Mouse (Mus musculus): ENCODE data around the gene Igsf6.
"Not testable (repeated sequence)": the region's sequence is repeated elsewhere in the genome, so short reads cannot be mapped to it uniquely, and the experiment has no call there.

Gene Igsf6

DNA sequence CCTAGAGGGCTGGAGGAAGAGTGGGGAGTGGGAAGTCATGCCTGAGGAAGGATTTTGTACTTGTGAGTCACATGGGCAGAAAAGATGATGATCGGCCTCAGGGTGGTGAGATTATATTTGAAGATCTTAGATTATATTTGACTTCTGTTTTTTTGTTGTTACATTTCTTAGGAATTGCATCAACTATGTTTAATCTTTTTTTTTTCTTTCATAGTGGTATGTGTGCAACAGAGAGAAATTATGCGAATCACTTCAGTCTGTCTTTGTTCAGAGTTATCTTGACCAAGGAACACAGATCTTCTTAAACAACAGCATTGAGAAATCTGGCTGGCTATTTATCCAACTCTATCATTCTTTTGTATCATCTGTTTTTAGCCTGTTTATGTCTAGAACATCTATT, 26.7 kb downstream of the Igsf6 start:
- no peak for DNase-seq

DNA sequence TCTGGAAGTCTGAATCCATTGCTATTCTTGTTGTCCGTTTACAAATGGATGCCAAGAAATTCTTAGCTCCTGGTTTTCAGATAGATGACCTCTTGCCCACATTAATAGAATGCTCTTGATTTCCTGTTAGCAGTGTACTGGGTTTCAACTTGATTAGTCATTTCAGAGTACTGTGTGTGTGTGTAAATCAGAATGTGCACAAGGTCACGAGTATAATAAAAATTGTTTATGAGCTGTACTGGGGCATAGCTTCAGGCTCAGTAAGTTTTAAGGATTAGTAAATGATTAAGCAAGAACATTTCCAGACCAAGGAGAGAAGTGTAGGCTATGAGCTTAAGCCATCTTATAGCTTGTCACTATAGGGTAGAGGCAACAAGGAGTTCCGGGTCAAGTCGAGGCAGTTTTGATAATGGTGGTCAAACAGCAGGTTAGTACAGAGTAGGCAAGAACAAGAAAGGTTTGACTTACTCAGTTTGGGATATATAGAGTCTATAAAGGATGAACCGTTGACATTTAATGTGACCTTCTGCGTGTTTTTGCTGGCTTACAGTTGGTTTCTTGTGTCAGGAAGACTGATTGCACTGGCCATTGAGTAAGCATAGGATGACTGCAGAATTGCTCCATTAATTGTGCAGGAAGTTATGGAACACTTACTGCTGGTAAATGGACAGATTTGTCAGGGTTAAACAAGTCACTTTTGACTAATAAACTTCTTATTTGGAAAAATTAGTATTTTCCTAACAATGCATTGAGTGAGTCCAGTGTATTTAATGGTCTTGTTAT, 28.5 kb downstream of the Igsf6 start:
- no peak for DNase-seq

- DNase-seq = no peak
These were observed 30.1 kb downstream of the Igsf6 start for GRCm38 (mm10) chr7:121044251-121044650.

DNA sequence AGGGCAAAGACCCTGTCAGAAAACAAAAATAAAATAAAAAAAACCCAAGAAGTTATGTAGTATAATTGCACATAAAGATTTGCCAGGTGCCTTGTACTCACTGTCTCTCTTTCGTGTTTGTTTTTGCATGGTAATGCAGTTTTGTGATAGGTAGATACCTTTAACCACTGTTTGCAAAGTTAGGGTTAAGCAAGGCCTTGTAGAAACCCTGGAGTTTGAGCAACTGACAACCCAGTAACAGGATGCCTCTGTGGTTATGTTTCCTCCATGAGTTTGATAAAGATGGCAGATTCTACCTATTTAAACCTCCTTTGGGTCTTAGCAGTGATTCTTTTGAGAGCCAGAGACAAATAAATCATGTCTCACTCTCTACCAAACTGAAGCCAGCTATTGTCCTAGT, 30.9 kb downstream of the Igsf6 start:
- DNase-seq = no peak

DNA sequence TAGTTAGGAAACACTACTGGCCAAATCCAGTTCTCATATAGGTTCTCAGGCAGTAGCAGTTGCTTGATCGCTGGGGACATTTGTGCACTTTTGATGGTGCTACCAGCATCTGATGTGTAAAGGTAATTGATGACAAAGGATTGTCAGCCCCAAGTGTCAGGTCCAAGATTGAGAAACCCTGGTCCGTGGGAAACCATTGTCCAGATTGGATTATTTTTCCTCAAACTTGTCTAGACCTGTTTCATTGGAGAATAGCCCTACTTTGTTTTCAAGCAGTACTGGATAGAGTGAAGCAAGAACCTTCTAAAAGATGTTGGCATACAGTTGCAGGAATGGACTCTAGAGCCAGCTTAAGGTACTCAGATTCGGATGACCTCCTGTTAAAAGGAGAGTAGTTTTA, 31.4 kb downstream of the Igsf6 start:
- DNase-seq = no peak

DNA sequence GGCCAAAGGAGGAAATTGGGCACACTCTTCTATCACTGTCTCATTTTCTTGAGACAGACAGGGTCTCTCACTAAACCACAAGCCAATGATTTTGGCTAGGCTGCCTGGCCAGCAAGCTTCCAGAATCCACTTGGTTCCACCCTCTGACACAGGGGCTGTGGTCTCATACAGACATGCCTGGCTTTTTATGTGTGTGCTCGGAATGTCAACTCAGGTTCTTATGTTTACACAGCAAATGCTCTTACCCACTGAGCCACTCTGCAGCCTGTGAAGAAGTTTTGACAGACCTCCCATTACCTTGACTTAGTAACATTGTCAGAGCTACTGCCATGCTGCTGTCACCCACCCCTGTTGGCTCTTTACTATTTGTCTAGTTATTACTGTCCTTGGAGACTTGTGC, 32.4 kb downstream of the Igsf6 start:
- no peak for DNase-seq

- DNase-seq = no peak
These were observed 33.8 kb downstream of the Igsf6 start for GRCm38 (mm10) chr7:121040595-121040994.

DNA sequence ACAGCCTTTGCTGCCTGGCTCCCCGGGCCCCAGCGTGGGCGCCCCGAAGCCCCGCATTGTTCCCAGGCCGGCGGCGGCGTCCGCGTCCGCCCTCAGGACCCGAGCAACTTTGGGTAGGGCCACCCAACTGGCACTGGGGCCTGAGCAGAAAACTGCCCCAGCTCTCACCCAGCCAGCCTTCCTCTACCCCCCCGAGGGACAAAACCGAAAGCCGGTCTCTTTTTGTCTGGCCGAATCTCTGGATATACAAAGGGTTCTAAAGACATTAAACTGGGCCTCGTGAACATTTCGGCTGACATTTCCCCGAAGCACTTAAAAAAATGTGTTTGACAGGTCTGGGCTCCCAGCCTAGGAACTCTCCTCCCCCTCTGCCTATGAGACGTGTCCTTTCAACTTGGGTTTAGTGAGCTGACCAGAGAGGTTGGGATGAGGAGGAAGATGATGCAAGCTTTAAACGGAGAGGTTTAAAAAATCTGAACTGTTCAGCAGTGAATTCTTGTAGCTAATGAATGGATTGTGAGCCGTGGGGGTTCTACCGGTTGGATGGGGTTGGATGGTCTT, 39.1 kb downstream of the Igsf6 start:
- DNase-seq = no peak

- DNase-seq = peak; percentile 83
These were observed 39.7 kb downstream of the Igsf6 start for GRCm38 (mm10) chr7:121034701-121035141.

GRCm38 (mm10) chr7:121033856-121034652, 40.3 kb downstream of the Igsf6 start, which contains the start of gene Mettl9:
Gene Mettl9, plus strand, starts transcription at chr7:121034445.
- DNase-seq = peak; percentile 94

- DNase-seq = not testable (repeated sequence)
These were observed 44.4 kb downstream of the Igsf6 start for GRCm38 (mm10) chr7:121029947-121030346.

- DNase-seq = no peak
These were observed 48.1 kb downstream of the Igsf6 start for GRCm38 (mm10) chr7:121026300-121026699.

DNA sequence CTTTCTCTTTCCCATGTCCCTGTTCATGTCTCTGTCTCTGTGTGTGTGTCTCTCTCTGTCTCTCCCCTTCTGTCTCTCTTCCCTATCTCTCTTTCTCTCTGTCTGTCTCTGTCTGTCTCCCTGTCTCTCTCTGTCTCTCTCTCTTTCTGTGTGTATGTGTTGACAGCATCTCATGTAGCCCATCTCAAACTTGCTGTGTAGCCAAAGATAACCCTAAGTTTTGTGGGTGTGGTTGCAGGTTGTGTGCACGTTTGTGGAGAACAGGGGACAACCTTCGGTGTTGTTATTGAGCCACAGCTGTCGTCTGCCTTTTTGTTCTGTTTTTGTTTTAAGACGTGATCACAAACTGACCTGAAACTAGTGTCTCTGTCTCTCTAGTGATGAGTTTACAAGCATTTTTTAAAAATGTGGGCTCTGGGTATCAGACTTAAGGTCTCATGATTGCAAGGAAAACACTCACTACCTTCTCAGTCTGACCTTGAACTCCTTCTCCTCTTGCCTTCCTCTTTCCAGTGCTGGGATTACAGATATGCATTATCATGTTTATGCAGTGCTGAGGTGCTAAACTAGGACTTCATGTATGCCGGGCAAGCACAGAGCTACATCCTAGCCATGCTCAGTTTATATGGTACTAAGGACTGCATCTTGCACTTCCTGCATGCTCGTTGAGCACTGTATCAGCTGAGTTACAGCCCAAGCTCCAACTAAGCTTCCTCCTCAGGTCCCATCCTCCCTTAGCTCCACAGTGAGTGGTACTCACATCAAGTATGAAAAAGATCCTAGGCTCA, 49.0 kb downstream of the Igsf6 start:
- DNase-seq = no peak

- no peak for DNase-seq
These were observed 54.1 kb downstream of the Igsf6 start for GRCm38 (mm10) chr7:121020277-121020676.

- DNase-seq = no peak
These were observed 55.6 kb downstream of the Igsf6 start for GRCm38 (mm10) chr7:121018778-121019177.

DNA sequence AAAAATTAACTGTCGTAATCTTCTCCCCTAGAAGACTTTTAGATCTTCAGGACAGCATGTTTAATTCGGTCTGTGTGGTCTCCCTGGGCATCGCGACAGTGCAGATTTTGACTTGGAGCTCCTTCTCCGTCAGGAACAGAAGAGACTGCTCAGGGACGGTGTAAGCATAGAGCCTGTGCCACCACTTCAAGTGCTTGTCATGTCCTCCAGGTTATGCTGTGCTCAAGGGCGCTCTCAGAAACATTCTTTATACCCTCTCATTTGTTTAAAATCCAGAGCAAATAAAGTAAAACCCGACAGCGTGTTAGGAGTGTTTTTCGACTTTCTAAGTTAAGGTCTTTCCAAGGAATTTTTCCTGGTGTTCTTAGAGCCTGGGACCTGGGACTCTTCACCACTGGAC, 59.9 kb downstream of the Igsf6 start:
- DNase-seq = no peak
